Mouse (Mus musculus): ENCODE measurements at regions not wholly inside any gene's neighbourhood (a gene's known extent, or its start where the extent isn't known, plus 50 kb on each side); places are given as distances from the start of the nearest gene placed in this dataset.

GRCm38 (mm10) chr10:23609270-23609914 is 177.7 kb downstream of the Rps12 start:
- H3K4me2 ChIP-seq: no peak overlapping the region
- 75% methylated on average over 18 of the region's 18 CpGs for WGBS

GRCm38 (mm10) chr10:23600701-23601100 is 186.4 kb downstream of the Rps12 start:
- Histone ChIP-seq H3K27ac (no peak overlapping the region), H3K36me3 (no peaks in the 10 kb centered on the region), H3K27me3 (no peaks in the 10 kb centered on the region), H3K4me1 (0 out of 2 replicates have a peak, but pooled peaks cover 3% of the 10 kb centered on the region), H3K4me2 (no peak overlapping the region), H3K9ac (no peak overlapping the region), H3K9me3 (replicated peaks) (no peaks in the 10 kb centered on the region), H3K4me3 (replicated peaks) (no peak overlapping the region)
- no peak for ATAC-seq (replicated peaks; ENCODE audit: low FRiP score)
- WGBS: 15% methylated on average over 5 of the region's 5 CpGs

More at GRCm38 (mm10) chr10:23609270-23609914, 177.7 kb downstream of the Rps12 start:
- Histone ChIP-seq H3K4me1 (peaks cover 16% of the 10 kb centered on the region), H3K27ac (no peak overlapping the region), H3K9me3 (replicated peaks) (no peaks in the 10 kb centered on the region), H3K36me3 (no peaks in the 10 kb centered on the region), H3K4me3 (replicated peaks) (no peak overlapping the region), H3K27me3 (no peaks in the 10 kb centered on the region), H3K9ac (no peak overlapping the region)
- no peak for ATAC-seq (replicated peaks; ENCODE audit: low FRiP score)

GRCm38 (mm10) chr10:23595541-23595940 is 191.5 kb downstream of the Rps12 start:
- no peak for ATAC-seq (replicated peaks; ENCODE audit: low FRiP score)
- H3K4me1 ChIP-seq: 0 out of 2 replicates have a peak, but pooled peaks cover 2% of the 10 kb centered on the region
- no peak overlapping the region for H3K4me3 ChIP-seq (replicated peaks)
- no peak overlapping the region for H3K27ac ChIP-seq
- WGBS: 85% methylated on average over 3 of the region's 3 CpGs
- H3K9ac ChIP-seq: no peak overlapping the region
- H3K9me3 ChIP-seq (replicated peaks): no peaks in the 10 kb centered on the region
- H3K27me3 ChIP-seq: no peaks in the 10 kb centered on the region
- no peak overlapping the region for H3K4me2 ChIP-seq
- no peaks in the 10 kb centered on the region for H3K36me3 ChIP-seq

- Histone ChIP-seq H3K27me3 (no peaks in the 10 kb centered on the region), H3K4me1 (no peaks in the 10 kb centered on the region), H3K9ac (no peak overlapping the region), H3K27ac (no peak overlapping the region), H3K36me3 (no peaks in the 10 kb centered on the region), H3K9me3 (replicated peaks) (no peaks in the 10 kb centered on the region), H3K4me3 (replicated peaks) (no peak overlapping the region), H3K4me2 (no peak overlapping the region)
- WGBS: 62% methylated on average over 5 of the region's 5 CpGs
- ATAC-seq (replicated peaks; ENCODE audit: low FRiP score): no peak
These were observed 206.8 kb downstream of the Rps12 start for GRCm38 (mm10) chr10:23580230-23580629.

- Histone ChIP-seq H3K27me3 (no peaks in the 10 kb centered on the region), H3K4me3 (replicated peaks) (no peak overlapping the region), H3K36me3 (no peaks in the 10 kb centered on the region), H3K9me3 (replicated peaks) (no peaks in the 10 kb centered on the region), H3K9ac (no peak overlapping the region), H3K4me1 (no peaks in the 10 kb centered on the region), H3K27ac (no peak overlapping the region), H3K4me2 (no peak overlapping the region)
- no peak for ATAC-seq (replicated peaks; ENCODE audit: low FRiP score)
- WGBS: 81% methylated on average over 4 of the region's 4 CpGs
These were observed 216.1 kb downstream of the Rps12 start for GRCm38 (mm10) chr10:23571013-23571412.

GRCm38 (mm10) chr10:23569386-23569785 is 217.7 kb downstream of the Rps12 start:
- Histone ChIP-seq H3K27me3 (no peaks in the 10 kb centered on the region), H3K9me3 (replicated peaks) (no peaks in the 10 kb centered on the region), H3K4me3 (replicated peaks) (no peak overlapping the region), H3K4me1 (no peaks in the 10 kb centered on the region), H3K36me3 (no peaks in the 10 kb centered on the region), H3K27ac (no peak overlapping the region), H3K9ac (no peak overlapping the region), H3K4me2 (no peak overlapping the region)
- ATAC-seq (replicated peaks; ENCODE audit: low FRiP score): no peak

- H3K4me3 ChIP-seq (replicated peaks): no peak overlapping the region
- no peaks in the 10 kb centered on the region for H3K9me3 ChIP-seq (replicated peaks)
- H3K27ac ChIP-seq: no peak overlapping the region
- no peaks in the 10 kb centered on the region for H3K27me3 ChIP-seq
- ATAC-seq (replicated peaks; ENCODE audit: low FRiP score): no peak
- no peak overlapping the region for H3K9ac ChIP-seq
- H3K4me2 ChIP-seq: no peak overlapping the region
- no peaks in the 10 kb centered on the region for H3K36me3 ChIP-seq
- no peaks in the 10 kb centered on the region for H3K4me1 ChIP-seq
- WGBS: 85% methylated on average over 5 of the region's 5 CpGs
These were observed 211.8 kb upstream of the Eya4 start for GRCm38 (mm10) chr10:23562273-23562885.

GRCm38 (mm10) chr10:23559980-23560658 is 209.5 kb upstream of the Eya4 start:
- Histone ChIP-seq H3K9me3 (replicated peaks) (no peaks in the 10 kb centered on the region), H3K27me3 (no peaks in the 10 kb centered on the region), H3K4me1 (no peaks in the 10 kb centered on the region), H3K4me2 (no peak overlapping the region), H3K27ac (no peak overlapping the region), H3K4me3 (replicated peaks) (no peak overlapping the region), H3K9ac (no peak overlapping the region), H3K36me3 (no peaks in the 10 kb centered on the region)
- no peak for ATAC-seq (replicated peaks; ENCODE audit: low FRiP score)

GRCm38 (mm10) chr10:23557828-23558227 is 207.2 kb upstream of the Eya4 start:
- no peaks in the 10 kb centered on the region for H3K36me3 ChIP-seq
- H3K4me3 ChIP-seq (replicated peaks): no peak overlapping the region
- no peak overlapping the region for H3K27ac ChIP-seq
- no peaks in the 10 kb centered on the region for H3K4me1 ChIP-seq
- ATAC-seq (replicated peaks; ENCODE audit: low FRiP score): no peak
- H3K9ac ChIP-seq: no peak overlapping the region
- H3K4me2 ChIP-seq: no peak overlapping the region
- H3K27me3 ChIP-seq: no peaks in the 10 kb centered on the region
- 73% methylated on average over 3 of the region's 3 CpGs for WGBS
- no peaks in the 10 kb centered on the region for H3K9me3 ChIP-seq (replicated peaks)

GRCm38 (mm10) chr10:23549207-23549606 is 198.6 kb upstream of the Eya4 start:
- no peak for ATAC-seq (replicated peaks; ENCODE audit: low FRiP score)
- no peaks in the 10 kb centered on the region for H3K27me3 ChIP-seq
- H3K4me1 ChIP-seq: peaks cover 10% of the 10 kb centered on the region
- H3K9ac ChIP-seq: no peak overlapping the region
- H3K4me3 ChIP-seq (replicated peaks): no peak overlapping the region
- WGBS: 28% methylated on average over 3 of the region's 3 CpGs
- H3K9me3 ChIP-seq (replicated peaks): no peaks in the 10 kb centered on the region
- H3K4me2 ChIP-seq: no peak overlapping the region
- no peak overlapping the region for H3K27ac ChIP-seq
- H3K36me3 ChIP-seq: no peaks in the 10 kb centered on the region

- WGBS: 83% methylated on average over 6 of the region's 6 CpGs
- Histone ChIP-seq H3K9me3 (replicated peaks) (no peaks in the 10 kb centered on the region), H3K27me3 (no peaks in the 10 kb centered on the region), H3K36me3 (no peaks in the 10 kb centered on the region), H3K27ac (no peak overlapping the region), H3K4me2 (no peak overlapping the region), H3K4me1 (peaks cover 10% of the 10 kb centered on the region), H3K4me3 (replicated peaks) (no peak overlapping the region), H3K9ac (no peak overlapping the region)
- no peak for ATAC-seq (replicated peaks; ENCODE audit: low FRiP score)
These were observed 197.7 kb upstream of the Eya4 start for GRCm38 (mm10) chr10:23548322-23548721.

GRCm38 (mm10) chr10:23542712-23543111 is 192.1 kb upstream of the Eya4 start:
- ATAC-seq (replicated peaks; ENCODE audit: low FRiP score): no peak
- Histone ChIP-seq H3K9me3 (replicated peaks) (no peaks in the 10 kb centered on the region), H3K9ac (no peak overlapping the region), H3K4me3 (replicated peaks) (no peak overlapping the region), H3K36me3 (no peaks in the 10 kb centered on the region), H3K27me3 (no peaks in the 10 kb centered on the region), H3K27ac (no peak overlapping the region), H3K4me2 (no peak overlapping the region), H3K4me1 (no peaks in the 10 kb centered on the region)
- 65% methylated on average over 11 of the region's 11 CpGs for WGBS

Measured in kidney, embryonic 15.5 days (tissue).